Mouse (Mus musculus) testis, postnatal 10 days (tissue): ENCODE data around the gene Elmod3.

Source experiments
- DNase-seq: peaks from one replicate; pipeline ENCODE4 v3.0.0; 2021; ENCODE audit warnings: low spot score

The Elmod3 gene

DNA sequence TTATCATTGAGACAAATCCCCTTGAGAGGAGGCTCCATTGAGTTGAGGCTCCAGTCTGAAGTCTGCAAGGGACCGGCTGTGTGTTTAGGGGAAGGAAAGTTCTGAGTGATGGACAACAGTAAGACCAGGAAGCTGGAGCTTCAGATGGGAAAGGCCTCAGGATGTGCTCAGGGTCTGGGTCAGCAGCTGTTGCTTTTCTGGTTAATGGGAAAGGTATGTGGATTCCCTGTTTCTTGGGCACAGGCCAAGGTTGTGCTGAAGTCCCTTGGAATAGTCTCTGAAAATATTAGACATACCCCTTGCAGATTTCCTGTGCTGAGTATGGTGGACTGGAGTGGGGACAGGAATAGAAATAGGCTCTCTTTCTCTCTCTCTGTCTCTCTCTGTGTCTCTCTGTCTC, 64.7 kb downstream of the Elmod3 start:
- DNase-seq, result peak; percentile 51

DNA sequence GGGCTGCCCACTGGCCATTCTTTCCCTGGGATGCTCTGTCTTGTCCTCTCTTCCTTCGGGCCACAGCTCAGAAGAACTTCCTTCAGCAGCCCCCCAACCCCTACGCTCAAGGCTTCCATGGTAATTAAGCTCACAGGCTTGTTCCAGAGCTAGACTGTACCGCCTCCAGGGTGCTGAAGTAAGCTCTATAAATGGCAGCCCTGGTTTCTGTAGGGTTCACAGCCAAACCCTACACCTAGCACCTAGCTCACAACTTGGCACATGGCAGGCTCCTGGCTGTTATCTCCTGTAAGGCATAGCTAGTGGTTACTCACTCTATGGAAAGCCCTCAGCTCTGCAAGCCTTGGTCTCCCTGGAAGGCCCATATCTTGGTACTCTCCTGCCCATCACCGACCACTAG, 65.6 kb downstream of the Elmod3 start:
- no peak for DNase-seq

DNA sequence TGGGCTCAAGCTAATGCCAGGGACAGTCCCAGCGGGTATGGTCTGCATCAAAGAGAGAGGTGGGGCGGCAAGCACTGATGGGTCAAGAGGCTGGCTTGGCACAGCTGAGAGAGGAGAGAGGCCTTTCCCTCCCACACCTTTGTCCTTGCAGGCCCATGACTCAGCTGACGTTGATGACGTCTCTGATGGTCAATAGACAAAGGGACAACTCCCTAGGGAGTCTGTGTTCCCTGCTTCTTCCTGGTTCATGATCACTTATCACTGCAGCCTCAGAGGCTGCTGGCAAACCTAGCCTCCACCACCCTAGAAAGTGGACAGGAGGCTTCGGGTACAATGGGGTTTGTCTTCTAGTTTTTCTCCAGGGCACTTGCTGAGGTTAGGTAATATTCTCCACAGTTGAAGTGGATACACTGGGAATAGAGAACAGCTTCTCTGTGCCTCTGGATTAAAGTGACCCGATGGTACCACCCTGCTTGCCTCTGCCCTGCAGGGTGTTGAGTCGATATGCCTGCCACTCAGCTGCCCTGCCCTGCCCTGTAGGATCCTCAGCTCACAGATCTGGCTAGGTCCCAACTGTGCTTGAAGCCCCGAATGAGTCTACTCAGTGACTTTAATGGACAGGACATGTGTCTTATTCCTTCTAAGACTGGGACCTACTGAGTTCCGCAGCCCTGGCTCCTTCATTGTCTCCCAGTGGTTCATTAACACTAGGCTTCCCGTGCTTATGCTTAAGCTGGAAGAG, 69.6 kb downstream of the Elmod3 start:
- no peak for DNase-seq

DNA sequence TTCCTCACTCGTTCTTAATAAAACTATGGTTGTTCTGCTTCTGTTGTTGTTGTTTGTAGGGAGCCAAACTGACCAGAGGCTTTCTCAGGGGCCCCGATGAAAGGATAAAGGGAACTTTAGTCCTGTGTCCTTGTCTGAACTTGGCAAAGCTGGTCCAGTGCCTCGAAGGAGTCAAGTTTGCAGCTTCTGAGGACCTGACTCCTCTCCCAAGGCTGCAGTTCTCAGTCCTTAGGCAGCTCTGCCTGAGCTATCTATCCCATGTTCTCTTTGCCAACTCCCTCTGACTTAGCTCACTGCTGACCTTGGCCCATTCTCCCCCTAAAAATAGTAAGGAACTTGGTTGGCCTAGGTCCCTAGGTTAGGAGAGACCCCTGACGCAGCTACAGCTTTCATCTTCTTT, 71.1 kb downstream of the Elmod3 start:
- DNase-seq, result no peak

DNA sequence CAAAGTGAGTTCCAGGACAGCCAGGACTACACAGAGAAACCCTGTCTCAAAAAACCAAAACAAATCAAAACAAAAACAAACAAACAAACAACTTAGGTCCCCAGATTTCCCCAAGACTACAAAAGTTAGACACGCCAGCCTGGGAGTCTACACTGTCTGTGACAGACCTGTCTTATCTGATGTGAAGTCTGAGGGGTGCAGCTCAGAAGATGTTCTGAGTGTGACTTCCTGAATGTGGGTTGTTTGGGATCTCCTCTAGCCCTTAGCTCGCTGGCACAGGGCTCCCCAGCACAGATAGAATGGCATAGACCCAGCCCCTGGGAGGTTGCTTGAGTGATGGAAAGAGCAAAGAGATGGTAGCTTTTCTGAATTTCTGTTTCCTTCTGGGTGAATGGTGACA, 74.1 kb downstream of the Elmod3 start:
- no peak for DNase-seq

DNA sequence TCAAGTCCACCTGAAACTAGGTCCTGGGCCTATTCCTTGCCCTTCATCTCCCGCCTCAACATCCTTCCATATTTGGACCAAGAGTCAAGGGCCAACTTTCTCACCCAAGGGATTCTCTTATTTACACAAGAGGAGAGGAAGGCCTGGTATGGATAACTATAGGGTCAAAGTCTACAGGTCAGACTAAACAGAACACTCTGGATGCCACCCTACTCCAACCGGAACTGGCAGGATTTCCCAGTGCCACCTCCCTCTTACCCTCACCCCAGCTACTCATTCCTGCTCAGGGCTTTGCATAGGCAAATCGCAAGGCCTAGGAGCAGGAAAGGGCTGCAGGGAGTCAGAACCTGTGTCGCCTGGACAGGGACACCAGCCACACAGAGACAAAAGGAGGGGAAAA, 75.0 kb downstream of the Elmod3 start:
- no peak for DNase-seq

DNA sequence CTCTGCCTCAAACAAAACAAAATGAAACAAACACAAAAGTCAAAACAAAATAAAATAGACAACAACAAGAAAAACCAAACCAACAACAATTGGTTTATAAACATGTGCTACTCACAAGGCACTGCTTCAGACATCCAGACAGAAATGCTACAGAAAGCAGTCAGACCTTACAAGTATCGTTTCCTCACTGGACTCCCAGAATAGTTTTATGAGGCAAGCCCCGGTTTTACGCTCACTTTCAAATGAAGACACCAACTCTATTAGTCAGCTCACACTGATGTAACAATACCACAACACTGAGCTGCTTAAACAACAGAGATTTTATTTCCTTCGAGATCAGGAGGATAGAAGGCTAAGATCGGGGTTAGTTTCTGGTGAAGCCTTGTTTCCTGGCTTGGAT, 75.9 kb downstream of the Elmod3 start:
- no peak for DNase-seq

DNA sequence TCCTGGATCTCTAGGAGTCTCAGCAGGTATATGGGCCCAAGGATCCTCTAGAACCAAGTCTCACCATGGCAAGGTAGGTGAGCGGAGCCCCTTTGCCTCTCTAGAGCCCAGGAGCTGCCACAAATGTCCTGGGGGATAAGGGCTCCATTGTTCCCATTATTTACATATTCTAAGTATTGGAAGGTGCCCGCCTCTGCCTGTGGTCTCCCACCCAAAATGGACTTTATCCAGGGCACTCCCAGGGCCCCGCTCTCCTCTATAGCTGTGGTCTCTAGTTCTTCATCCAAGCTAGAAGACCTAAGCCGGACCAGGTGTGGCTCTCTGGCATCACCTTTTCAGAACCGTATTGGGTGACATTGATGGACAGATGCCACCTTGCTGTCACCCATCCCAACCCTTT, 76.6 kb downstream of the Elmod3 start, which contains the start of gene Sh2d6:
Gene Sh2d6, minus strand, starts transcription at position 101 of the 400 bp plus-strand sequence.
- no peak for DNase-seq

DNA sequence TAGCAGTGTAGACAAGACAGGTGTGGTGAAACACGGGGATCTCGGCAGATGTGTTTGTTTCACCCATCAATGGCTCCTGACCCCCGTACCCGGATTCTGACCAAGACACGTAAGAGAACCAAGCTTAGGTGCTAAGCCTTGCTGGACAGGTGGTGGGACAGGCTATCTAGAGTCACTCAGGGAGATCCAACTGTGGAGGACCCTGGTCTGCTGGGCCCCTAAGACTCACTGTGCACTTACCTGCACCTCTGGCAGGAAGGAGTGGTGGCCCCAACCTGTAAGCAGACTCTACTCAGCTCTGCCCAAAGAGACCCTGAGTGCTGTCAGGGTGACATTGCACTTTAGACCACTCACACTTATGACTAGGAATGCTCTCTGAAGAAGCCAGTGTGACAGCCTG, 77.3 kb downstream of the Elmod3 start:
- DNase-seq, result no peak

DNA sequence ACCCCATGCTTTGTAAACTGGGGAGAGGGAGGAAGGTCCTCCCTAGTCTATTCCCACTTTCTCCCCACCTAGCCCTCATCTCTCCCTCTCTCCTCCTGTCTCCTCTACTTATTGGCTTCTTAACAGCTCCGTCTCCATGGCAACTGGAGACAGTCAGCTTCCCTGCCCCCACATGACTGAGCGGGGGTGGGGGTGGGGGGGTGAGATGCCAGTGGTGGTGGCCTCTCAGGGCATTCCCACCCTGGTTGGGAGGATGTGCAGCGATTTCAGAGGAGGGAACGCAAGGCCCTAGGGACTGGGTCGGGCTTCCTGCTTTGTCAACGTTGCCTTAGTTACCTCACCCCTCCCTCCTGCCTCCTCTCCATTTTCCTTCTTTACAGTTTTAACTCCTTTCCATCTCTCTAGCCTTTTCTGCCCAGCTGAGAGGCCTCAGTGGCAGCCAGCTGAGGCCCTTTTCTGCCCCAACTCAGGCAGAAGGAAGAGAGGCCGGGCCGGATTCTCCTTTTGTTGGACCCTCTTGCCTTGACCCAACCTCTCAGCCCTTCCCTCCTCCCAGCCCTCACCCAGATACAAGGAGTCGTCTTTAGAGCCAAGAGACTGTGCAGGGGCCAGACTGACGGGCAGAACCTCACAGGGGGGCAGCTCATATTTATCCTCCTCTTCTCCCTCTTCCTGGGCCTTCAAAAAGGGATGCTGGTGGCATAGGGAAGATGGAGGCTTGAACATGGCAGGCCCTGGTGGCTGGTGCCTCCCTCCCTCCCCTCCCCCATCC, 78.1 kb downstream of the Elmod3 start:
- DNase-seq, result peak; percentile 58

DNA sequence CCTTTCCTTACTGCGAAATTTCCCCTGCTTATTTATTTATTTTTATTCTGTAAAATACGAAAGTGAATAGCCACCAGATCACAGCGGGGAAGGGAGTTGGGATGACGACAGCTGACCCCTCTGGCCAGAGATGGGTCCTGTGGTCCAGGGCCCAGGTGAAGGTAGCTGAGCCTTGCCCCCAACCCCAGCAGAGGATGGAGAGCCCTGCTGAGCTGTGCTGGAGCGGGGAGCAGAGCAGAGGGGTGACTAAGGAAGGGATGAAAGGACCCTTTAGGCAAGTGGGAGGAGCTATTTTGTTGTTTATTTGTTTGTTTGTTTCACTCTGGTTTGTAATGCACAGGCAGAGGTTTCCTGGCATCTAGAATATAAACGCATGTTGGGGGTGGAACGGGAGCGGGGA, 78.9 kb downstream of the Elmod3 start:
- no peak for DNase-seq

DNA sequence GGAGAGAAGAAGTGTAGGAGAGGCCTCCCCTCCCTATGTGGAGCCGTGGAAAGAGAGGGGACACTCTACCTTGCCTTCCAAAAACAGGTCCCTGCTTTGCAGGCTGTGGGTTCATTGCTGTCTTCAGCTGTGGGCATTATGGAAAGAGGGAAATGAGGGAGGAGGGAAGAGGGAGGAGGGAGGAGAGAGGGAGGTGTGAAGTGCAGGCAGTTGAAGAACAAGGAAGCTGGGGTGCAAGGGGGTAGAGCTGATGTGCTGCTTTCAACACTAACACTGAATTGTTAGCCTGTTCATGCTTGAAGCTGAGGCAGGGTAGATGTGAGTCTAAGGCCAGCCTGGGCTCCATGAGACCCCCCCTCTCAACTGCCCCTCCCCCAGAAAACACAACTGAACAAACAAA, 79.4 kb downstream of the Elmod3 start:
- no peak for DNase-seq
